Mouse (Mus musculus) right cerebral cortex, adult 2 months (tissue): ENCODE data around the gene Lrrc28.

Experiments
- DNase-seq, 2 experiments: peaks; one replicate each; pipeline ENCODE4 v3.0.0; 2021 to 2022; ENCODE audit warnings: low spot score in 2 of 2

The Lrrc28 gene

GRCm38 (mm10) chr7:67596322-67596721, 48.7 kb downstream of the Lrrc28 start:
- DNase-seq = no peak

- DNase-seq = no peak
Observed at GRCm38 (mm10) chr7:67593902-67594301, 51.2 kb downstream of the Lrrc28 start.

DNA sequence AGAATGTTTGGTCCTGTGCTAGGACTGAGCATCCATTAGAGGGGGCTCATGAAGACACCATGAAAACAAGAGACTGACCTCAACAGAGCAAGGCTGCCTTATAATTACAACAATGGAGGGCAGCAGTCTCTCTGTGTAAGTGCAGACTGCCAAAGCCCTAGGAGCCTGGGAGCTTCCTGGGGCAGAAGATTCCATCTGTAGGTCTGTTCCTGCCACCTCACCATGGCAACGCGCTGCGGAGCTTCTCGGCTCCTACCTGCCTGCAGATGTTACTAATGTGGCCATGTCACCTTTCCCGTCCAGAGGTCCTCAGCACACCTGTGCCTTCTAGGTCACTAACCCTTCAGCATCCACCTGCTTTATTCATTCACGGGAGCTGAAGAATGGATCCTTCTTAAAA, 52.4 kb downstream of the Lrrc28 start:
- no peak for DNase-seq

DNA sequence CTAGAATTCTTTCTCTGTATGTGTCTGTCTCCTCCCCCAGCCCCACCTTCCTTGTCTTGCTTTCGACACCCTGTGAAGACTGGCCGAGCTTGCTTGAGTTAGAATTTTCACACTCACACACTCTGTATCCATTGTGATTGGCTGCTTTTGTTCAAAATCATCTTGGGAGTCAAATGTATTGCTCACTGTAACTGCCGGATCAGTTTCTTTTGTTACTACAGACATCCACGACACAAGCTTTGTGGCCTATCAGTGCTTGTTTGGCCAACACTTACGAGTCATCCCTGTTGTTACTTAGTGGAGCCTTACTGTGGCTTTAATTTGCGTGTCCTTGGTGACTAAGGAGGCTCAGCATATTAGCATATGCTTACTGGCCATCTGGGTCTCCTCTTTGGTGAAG, 56.3 kb downstream of the Lrrc28 start:
- DNase-seq = no peak

GRCm38 (mm10) chr7:67586479-67586878, 58.6 kb downstream of the Lrrc28 start:
- DNase-seq = no peak

GRCm38 (mm10) chr7:67583852-67584251, 61.2 kb downstream of the Lrrc28 start:
- no peak for DNase-seq

DNA sequence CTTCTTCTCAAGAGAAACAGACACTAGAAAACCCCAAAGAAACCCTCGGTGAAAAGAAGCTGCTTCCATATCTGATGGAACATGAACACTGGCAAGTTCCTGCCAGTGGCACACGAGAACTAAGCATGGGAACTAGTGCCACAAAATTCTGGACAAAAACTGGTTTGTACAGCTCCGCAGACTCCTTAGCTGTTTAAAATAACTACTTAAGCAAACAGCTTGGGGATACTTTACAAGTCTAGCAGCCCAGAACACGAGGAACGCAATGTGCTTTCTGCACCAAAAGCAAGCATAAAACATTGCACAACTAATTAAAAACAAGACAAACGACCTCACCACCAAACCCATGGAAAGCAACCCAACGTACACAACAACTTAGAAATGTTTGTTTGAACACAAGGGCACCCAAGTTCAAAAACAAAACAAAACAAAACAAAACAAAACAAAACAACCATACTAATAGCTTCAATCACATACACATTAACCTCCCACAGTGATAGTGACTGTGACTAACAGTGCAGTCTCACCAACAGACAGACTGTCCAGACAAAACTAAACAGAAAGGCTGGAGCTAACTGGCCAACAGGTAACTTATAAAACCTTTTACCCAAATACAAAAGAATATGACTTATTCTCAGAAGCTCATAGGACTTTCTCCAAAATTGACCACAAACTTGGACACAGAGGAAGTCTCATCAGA, 66.1 kb downstream of the Lrrc28 start:
- DNase-seq = no peak

DNA sequence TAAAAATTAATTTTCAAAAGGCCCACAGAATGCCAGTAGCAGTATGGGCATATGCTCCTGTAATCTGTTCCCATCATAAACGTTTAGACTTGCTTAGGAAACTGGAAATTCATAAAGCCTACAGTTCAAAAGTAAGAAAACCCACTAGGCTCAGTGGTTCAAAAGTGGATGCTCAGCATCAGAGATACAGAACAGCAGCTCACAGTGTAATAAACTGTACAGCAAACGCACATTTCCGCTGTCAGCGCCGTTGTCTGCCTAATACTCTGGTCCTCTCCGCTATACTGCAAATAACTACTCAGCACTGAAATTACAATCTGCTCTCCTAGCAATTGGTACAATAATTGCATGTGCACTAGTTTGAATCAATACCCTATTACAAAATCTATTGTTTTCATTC, 67.0 kb downstream of the Lrrc28 start:
- DNase-seq = no peak

GRCm38 (mm10) chr7:67566510-67567237, 78.4 kb downstream of the Lrrc28 start:
- no peak for DNase-seq

- no peak for DNase-seq
Observed at GRCm38 (mm10) chr7:67565132-67565531, 79.9 kb downstream of the Lrrc28 start.

DNA sequence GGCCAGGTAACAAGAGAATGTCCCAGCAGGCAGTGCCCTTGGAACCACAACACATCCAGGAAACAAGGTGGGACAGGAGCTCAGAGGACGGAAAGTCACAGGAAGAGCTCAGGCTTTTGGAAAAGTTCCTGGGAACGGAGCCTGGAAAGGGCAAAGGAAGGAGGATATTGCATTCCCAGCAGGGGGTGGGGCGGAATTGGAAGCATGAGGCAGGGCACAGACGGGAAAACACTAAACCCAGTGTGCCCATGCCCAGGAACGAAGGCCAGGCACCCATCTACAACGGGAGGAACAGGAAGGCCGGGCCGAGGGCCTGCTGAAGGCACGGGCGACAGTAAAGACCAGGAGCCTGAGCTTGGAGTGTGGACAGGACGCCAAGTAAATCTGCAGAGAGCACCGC, 82.9 kb downstream of the Lrrc28 start:
- DNase-seq = no peak

GRCm38 (mm10) chr7:67559486-67559885, 85.6 kb downstream of the Lrrc28 start:
- DNase-seq = no peak

DNA sequence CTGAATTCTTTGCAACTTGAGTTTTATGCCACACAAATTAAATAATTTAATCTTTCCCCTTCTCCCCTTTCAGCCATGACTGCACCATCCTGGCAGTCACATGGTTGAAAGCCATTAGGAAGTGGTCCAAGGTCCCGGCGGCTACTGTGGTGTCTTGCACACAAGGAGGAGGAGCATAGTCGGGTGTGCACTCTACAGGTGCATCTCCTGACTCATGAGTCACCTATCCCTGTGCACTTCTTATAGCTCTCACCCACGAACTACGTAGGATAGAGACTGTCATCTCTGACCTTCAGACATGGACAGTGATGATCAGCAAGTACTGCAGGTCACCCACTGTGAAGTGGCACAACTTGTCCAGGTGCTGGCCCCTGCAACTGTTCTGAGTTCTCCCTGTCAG, 86.8 kb downstream of the Lrrc28 start:
- DNase-seq = no peak

DNA sequence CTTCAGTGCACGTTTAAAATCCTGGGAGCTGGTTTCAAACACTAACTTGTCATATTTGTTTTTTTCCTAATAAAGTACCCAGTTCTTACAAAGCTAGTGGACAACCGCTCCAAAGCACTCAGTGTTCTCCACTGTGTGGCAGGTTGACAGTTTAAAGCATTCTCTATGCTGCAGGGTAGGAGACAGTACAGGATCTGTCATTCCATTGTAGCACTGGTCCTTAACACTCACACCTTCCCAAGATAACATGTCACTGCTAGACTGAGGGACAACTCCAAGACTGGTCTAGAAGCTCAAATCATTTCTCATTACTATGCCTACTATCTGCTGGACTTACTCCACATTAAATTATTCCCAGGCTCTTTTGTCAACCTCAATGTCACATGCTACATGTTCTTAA, 90.2 kb downstream of the Lrrc28 start:
- no peak for DNase-seq

GRCm38 (mm10) chr7:67551242-67551641, 93.8 kb downstream of the Lrrc28 start:
- no peak for DNase-seq

DNA sequence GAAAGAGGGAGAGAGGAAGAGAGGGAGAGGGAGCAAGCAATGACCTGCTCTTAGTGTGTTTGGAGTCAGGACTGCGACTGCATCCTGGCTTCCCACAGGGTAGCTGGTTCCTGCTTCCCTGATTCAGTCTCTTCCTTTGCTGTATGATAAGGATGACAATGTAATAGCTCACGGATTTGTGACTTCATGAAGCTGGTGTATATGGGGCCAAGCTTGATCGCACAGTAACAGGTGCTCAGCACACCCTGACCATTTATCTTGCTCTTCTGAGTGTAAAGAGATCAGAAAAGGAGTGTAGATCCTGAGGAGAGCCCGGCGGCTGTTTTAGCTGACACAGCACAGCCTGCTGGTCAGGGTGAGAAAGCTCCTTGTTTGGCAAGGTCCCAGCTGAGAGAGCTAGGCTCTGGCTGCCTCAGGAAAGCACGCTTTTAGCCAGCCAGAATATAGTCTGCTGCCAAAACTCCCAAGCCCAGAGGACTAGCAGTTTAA, 96.0 kb downstream of the Lrrc28 start:
- DNase-seq = peak; percentile 77 to 83

DNA sequence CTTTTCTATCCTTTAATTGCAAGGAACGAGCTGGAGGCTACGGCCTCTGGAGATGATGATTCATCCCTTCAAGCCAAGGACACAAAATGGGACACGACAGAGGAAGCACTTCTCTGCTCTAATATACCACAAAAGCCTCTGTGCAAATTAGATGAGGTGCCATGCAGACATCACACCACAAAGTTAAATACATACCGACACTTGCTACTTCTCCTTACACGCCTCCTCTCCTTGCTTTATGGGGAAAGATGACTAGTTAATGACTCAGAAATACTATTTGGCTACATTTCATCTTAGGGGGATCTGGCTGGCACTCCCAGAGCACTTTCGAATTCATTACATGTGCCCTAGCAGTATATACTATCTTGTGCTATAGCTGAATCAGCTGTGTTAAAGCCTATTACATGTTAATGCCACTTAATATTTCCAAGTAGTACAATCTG, 96.4 kb downstream of the Lrrc28 start:
- no peak for DNase-seq

DNA sequence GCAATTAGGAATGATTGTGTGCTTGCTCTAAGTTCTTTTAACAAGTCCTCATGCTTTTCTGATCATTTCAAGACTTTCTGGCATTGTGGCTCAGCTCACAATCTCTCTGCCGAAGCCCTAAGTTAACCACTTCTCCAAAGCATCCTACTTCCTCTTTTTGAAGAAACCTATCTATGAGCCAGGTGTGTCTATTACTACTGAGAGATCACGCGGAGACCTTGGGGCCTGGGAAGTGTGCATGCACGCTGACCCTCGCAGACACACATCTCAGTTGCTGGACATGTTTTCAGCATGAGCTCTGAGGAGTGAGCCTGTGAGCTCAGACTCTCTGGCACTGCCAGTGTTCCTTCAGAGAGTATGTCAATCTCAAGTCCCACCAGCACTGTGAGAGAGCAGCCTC, 98.8 kb downstream of the Lrrc28 start:
- no peak for DNase-seq

- DNase-seq = no peak
Observed at GRCm38 (mm10) chr7:67544586-67544985, 100.5 kb downstream of the Lrrc28 start.

GRCm38 (mm10) chr7:67543641-67544040, 101.4 kb downstream of the Lrrc28 start:
- peak in 1 of 2 experiments; percentile 39 for DNase-seq

DNA sequence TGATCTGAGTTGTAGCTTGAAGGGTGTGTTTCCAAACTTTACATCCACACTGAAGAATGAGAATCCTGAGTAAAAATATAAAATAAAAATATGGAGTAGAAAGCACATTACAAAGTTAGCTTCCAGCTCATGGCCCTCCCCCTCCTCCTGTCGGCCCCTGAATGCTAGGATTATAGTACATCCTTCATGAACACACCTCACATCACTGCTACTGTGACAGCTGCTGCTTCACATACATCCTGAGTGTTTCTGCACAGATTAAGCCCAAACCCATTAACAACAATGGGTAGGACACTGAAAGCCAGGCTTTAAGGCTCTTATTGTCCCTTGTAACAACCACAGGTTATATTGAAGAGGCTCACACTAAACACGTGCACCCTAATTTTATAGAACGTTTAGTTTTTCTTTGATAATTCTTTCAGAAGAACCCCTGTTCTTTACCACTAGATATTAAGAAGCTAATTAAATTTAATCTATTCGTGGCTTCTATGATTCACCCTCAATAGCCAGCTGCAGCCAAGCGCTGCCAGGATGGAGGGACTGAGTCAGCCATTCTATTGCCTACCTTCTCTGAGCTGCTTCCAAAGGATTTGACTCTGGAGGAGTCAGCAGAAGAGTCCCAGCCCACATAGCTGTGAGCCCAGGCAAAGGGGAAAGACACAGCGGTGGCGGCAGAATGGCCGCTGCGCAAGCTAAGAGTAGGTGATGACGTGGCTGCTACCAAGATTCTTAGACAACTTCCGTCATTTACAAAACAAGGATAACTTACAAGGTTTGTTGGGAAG, 108.3 kb downstream of the Lrrc28 start:
- peak; percentile 28 to 40 for DNase-seq

GRCm38 (mm10) chr7:67535941-67536340, 109.1 kb downstream of the Lrrc28 start:
- no peak for DNase-seq
